Mouse (Mus musculus): ENCODE data around the gene Smg6.

DNA sequence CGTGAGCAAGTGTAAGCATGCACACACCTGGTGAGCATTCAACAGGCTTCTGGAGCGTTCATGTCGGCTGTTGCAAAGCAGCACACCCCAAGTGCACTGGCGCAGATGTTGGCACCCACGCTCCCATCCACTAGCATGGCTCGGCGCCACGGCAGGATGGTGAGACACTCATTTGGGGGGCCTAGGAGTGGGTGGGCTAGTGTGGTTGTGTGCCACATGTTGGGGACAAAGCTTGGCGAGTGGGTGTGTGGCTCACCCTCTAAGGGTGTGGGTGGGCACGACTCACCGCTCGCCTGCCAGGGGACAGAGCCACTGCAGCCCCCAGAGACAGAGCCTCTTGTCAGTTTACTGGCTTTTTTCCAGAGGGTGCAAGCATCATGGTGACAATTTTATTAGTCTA is 275.3 kb downstream of the Smg6 start:
- TF ChIP-seq CTCF (IDR thresholded peaks at IDR 0.05; ENCODE audit: low read depth) (no peak), EP300 (IDR thresholded peaks at IDR 0.05; ENCODE audit: low read depth) (no peak)
